Mouse (Mus musculus) neural tube, embryonic 14.5 days (tissue): ENCODE results near the gene Pcif1. TPM values are rescaled to one million over a fixed set of nuclear protein-coding genes. Genes with fewer than 3 reads are reported as not detected.

ENCODE experiments used
- ATAC-seq: fragments of 200-750 bp; cut with Nextera tagmentation; 2 replicates; pipeline ENCODE4 v1.8.0; 2017; ENCODE audit warnings: low read depth, mild to moderate bottlenecking, moderate TSS enrichment, moderate library complexity
- H3K27ac ChIP-seq: fragments of 300-500 bp; sonication (generic); 2 replicates; pipeline ENCODE4 v1.5.1; 2014; ENCODE audit warnings: low read depth, mild to moderate bottlenecking, control low read depth, low read length, moderate library complexity, mixed read lengths
- H3K27me3 ChIP-seq: fragments of 300-500 bp; sonication (generic); 2 replicates; pipeline ENCODE4 v1.6.1; 2014; ENCODE audit warnings: low read length; ENCODE audit not compliant: control insufficient read depth, insufficient read depth
- H3K36me3 ChIP-seq: fragments of 300-500 bp; sonication (generic); 2 replicates; pipeline ENCODE4 v1.6.1; 2014; ENCODE audit warnings: low read length, mixed read lengths; ENCODE audit not compliant: control insufficient read depth, insufficient read depth
- H3K4me1 ChIP-seq: fragments of 300-500 bp; sonication (generic); 2 replicates; pipeline ENCODE4 v1.6.1; 2014; ENCODE audit warnings: low read length; ENCODE audit not compliant: control insufficient read depth, insufficient read depth
- H3K4me2 ChIP-seq: fragments of 300-500 bp; sonication (generic); 2 replicates; pipeline ENCODE4 v1.6.1; 2014; ENCODE audit warnings: mild to moderate bottlenecking, low read depth, low read length, control low read depth
- H3K4me3 ChIP-seq: fragments of 300-500 bp; sonication (generic); 2 replicates; pipeline ENCODE4 v1.5.1; 2014; ENCODE audit warnings: low read depth, low read length, control low read depth, mixed read lengths
- H3K9ac ChIP-seq: fragments of 300-500 bp; sonication (generic); replicated peaks from 2 replicates; pipeline ENCODE4 v1.6.1; 2014; ENCODE audit warnings: low read depth, mild to moderate bottlenecking, control low read depth, low read length, mixed read lengths
- H3K9me3 ChIP-seq: fragments of 300-500 bp; sonication (generic); 2 replicates; pipeline ENCODE4 v1.6.1; 2016; ENCODE audit warnings: low read length; ENCODE audit not compliant: control insufficient read depth
- WGBS: fragments of 180-500 bp; shearing (Covaris S2); extraction: QIAGEN DNeasy Blood & Tissue Kit; methylation state at CpG from one replicate; pipeline ENCODE4 v1.1.7; 2014; 5-methylcytosine and 5-hydroxymethylcytosine counted together
- polyA plus RNA-seq: library from polyadenylated mRNA; unstranded; fragments of >200 nt; fragmentation: Nextera tagmentation; extraction: Ambion mirVana; gene quantifications from 2 replicates; pipeline ENCODE4 v1.2.1, GENCODE M21; 2014

Pcif1 gene
- polyA plus RNA-seq, 1 experiment from 2014 or later = 82.1 TPM

DNA sequence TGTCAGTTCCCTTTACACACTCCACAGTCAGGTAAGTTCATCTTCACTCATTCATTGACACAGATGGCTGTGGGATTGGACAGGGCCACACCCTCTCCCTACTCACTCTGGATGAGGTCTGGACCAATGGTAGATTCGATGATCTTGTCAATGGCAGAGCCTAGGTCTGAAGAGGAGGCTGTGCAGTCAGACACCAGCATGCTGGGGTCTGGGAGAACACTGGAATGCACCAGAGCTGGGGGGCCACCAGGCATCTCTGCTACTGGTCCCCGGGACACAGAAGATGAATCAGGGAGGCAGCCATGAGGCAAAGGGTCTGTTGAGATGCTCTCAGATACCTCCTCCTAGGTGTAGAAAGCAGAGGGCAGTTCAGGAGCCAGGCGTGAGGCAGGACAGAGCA, 30.0 kb downstream of the Pcif1 start:
- 94% methylated on average over 3 of the region's 3 CpGs for WGBS
- Histone ChIP-seq H3K9ac (no peak overlapping the region), H3K4me1 (peaks cover 17% of the 10 kb centered on the region), H3K27me3 (no peaks in the 10 kb centered on the region), H3K27ac (no peak overlapping the region), H3K9me3 (no peaks in the 10 kb centered on the region), H3K4me3 (no peak overlapping the region), H3K36me3 (peaks cover 50% of the 10 kb centered on the region), H3K4me2 (no peak overlapping the region)
- ATAC-seq = no peak

DNA sequence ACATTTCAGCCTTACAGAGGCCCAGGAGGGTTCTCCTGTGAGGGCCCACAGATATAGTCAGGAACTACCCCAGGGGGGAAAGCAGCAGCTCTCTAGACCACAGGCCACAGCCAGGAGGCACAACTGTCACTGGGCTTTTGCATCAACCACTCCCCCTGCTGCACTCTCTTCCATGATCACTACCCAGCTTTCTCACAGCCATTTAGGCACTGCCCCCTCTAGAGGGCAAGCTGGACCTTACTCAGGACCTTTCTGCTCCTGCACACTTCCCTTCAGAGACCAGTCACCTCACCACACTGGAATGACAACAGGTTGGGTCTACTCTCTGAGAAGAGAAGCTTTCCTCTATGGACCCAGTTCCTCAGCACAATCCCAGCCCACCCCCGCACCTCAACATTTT, 30.4 kb downstream of the Pcif1 start:
- peak overlapping the region; percentile 79; the same call in 1 of the 2 replicates for H3K4me2 ChIP-seq
- H3K4me3 ChIP-seq = peak overlapping the region; percentile 69; the same call in 1 of the 2 replicates
- ATAC-seq = no peak
- H3K4me1 ChIP-seq = peaks cover 17% of the 10 kb centered on the region
- WGBS = 71% methylated on average over 1 of the region's 1 CpGs
- H3K9ac ChIP-seq = no peak overlapping the region
- no peak overlapping the region for H3K27ac ChIP-seq
- H3K27me3 ChIP-seq = no peaks in the 10 kb centered on the region
- H3K9me3 ChIP-seq = no peaks in the 10 kb centered on the region
- peaks cover 45% of the 10 kb centered on the region for H3K36me3 ChIP-seq

DNA sequence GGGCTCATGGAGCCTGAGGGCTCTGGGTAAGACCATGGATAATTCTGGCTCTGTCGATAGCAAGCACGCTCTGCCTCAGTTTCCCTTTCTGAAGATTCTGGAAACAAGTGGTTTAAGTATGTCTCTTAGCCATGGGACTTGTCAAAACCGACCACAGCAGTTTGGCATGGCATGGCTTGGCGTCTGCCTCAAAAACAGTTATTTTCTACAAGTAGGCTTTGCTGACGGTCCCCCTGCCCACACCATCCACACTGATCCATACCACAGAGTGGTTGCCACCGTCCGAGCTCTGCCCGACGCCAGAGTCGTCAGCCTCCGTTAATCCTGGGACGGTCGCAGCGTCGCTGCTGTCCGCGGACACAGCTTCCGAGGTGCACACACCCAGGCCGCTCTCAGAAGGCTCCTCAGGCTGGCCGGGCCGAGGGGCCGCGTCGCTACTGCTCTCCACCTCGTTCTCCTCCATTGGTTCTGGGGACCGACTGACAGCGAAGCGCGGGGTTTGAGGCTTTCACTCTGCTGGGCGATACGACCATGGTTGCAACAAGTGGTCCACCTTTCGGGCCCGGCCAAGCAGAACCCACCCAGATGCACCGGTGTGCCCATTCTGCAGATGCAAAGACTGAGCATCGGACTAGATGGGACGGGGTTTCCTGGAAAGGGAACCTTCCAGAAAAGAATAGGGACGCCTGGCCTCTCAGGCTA, 31.4 kb downstream of the Pcif1 start:
- Histone ChIP-seq H3K4me1 (peaks cover 17% of the 10 kb centered on the region), H3K4me3 (peak overlapping the region; percentile 69), H3K27ac (peak overlapping the region; percentile 100; the same call in 1 of the 2 replicates), H3K9me3 (no peaks in the 10 kb centered on the region), H3K36me3 (peaks cover 37% of the 10 kb centered on the region), H3K9ac (peak overlapping the region; percentile 99), H3K27me3 (no peaks in the 10 kb centered on the region), H3K4me2 (peak overlapping the region; percentile 79)
- peak; percentile 24 for ATAC-seq
- 6% methylated on average over 37 of the region's 37 CpGs for WGBS

DNA sequence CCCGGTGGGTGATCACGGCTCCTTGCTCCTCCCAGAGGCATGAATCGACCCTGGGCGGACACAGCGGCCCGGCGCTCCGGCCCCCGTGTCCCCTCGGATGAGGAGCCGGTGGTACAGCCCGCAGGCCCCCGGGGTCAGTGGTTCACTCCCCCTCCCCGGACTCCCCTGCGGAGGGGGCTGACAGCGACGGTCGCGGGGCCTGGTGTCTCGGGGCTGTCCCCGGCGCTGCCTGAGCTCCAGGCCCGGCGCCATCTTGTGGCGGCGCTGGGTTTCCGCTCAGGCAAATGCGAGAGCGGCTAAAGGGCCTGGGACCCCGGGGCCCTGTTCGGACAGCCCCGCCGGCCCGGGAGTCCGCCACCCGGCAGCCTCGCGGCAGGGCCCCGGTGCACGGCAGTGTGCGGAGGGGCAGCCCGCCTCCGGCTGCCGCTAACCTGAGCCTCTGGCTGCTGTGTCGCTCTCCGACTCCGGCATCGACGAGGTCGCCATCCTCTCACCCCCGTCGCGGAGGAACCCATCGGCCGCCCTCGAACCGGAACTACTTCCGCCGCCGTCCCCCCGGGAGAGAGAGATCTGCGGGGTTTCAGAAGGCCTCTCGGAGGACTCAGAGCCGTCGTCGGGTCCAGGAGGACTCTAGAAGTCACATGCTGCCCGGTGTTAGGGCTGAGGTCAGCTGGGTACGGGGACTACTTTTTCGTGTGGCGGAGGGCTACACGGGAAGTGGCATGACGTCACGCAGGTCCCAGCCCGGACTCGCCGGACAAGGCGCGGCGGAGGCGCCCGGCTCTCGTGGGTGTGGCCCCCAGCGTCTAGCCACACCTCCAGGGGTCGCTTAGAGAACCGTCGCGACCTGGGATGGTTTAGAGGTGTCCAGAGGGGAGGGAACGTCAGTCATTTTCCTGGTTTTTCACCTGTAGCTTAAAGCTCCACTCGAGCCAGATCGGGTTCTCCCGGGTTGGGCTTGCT, 32.3 kb downstream of the Pcif1 start, which contains the start of gene Zfp335:
Gene Zfp335, minus strand, starts transcription at position 672 of the 963 bp plus-strand sequence.
- peaks cover 28% of the 10 kb centered on the region for H3K36me3 ChIP-seq
- H3K27ac ChIP-seq = peak within 1 kb of the TSS; percentile 100
- H3K4me3 ChIP-seq = peak within 1 kb of the TSS; percentile 69
- H3K9ac ChIP-seq = peak within 1 kb of the TSS; percentile 99
- H3K27me3 ChIP-seq = no peaks in the 10 kb centered on the region
- H3K9me3 ChIP-seq = no peaks in the 10 kb centered on the region
- ATAC-seq = peak; percentile 86
- peaks cover 17% of the 10 kb centered on the region for H3K4me1 ChIP-seq
- H3K4me2 ChIP-seq = peak within 1 kb of the TSS; percentile 79
- WGBS = under 1% methylated on average over 90 of the region's 91 CpGs

DNA sequence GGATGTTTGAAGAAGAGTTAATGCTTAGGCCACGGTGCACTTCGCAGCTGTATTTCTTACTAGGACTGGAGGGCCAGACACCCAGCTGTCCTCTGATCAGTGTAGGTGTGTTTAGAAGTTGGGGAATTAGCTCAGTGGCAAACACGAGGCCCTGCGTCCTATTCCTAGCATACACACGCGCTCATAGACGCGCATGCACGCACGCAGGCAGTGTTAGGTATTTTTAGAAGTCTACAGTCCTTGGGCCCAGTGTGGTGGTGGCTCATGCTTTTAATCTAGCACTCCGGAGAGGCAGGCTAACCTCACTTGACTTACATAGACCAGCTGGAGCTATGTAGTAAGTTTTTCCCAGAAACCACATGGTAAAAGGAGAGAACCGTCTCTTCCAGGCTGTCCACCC, 33.0 kb downstream of the Pcif1 start:
- H3K4me3 ChIP-seq = peak overlapping the region; percentile 69
- peaks cover 17% of the 10 kb centered on the region for H3K4me1 ChIP-seq
- peaks cover 21% of the 10 kb centered on the region for H3K36me3 ChIP-seq
- peak overlapping the region; percentile 48 for H3K4me2 ChIP-seq
- H3K9ac ChIP-seq = peak overlapping the region; percentile 99
- no peaks in the 10 kb centered on the region for H3K9me3 ChIP-seq
- ATAC-seq = peak; percentile 26
- no peaks in the 10 kb centered on the region for H3K27me3 ChIP-seq
- 20% methylated on average over 12 of the region's 12 CpGs for WGBS
- H3K27ac ChIP-seq = peak overlapping the region; percentile 100

DNA sequence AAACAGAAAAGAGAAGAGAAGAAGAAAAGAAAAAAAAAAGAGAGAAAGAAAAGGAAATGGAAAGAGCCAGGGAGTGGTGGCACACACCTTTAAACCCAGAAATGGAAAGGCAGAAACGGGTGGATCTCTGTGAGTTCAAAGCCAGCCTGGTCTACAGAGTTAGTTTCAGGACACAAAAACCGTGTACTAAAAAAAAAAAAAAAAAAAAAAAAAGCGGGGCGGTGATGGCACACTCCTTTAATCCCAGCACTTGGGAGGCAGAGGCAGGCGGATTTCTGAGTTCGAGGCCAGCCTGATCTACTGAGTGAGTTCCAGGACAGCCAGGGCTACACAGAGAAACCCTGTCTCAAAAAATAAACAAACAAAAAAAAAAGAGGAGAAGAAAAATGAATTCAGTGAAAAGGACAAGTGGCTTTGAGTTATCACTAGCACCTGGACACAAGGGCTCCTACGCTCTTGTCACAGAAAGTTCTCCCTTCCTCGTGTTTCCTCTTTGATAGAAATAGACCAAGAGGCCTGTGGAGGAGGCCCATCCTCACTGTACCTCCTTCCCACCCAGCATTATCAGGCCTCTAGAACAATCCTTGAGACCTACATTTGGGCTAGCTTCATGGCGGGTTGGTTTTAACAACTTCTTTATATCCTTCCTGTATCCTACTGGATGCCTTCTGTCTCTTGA, 33.8 kb downstream of the Pcif1 start:
- Histone ChIP-seq H3K9ac (no peak overlapping the region), H3K9me3 (no peaks in the 10 kb centered on the region), H3K36me3 (peaks cover 13% of the 10 kb centered on the region), H3K4me3 (no peak overlapping the region), H3K4me1 (peaks cover 17% of the 10 kb centered on the region), H3K27ac (no peak overlapping the region), H3K4me2 (peak overlapping the region; percentile 48; the same call in 1 of the 2 replicates), H3K27me3 (no peaks in the 10 kb centered on the region)
- WGBS = 92% methylated on average over 7 of the region's 9 CpGs
- no peak for ATAC-seq

DNA sequence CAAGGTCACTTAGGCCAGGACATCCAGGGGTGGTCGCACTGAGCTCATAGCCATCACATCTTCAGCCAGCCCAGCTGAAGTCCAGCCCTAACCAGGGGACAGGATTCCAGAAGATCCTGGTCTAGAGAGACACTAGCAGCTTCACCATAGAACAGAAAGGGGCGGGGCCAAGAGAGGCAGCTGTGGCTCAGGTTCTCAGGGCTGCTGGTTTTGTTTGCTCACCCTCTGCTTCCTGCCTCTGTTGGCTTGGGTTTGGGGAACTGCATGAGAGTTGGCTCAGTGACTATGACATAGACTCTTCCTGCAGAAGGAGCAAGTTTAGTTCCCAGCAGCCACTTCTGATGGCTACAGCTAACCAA, 34.3 kb downstream of the Pcif1 start:
- Histone ChIP-seq H3K4me3 (no peak overlapping the region), H3K36me3 (peaks cover 8% of the 10 kb centered on the region), H3K4me2 (no peak overlapping the region), H3K9ac (no peak overlapping the region), H3K9me3 (no peaks in the 10 kb centered on the region), H3K4me1 (peaks cover 17% of the 10 kb centered on the region), H3K27me3 (no peaks in the 10 kb centered on the region), H3K27ac (no peak overlapping the region)
- no peak for ATAC-seq
- 92% methylated on average over 2 of the region's 2 CpGs for WGBS

DNA sequence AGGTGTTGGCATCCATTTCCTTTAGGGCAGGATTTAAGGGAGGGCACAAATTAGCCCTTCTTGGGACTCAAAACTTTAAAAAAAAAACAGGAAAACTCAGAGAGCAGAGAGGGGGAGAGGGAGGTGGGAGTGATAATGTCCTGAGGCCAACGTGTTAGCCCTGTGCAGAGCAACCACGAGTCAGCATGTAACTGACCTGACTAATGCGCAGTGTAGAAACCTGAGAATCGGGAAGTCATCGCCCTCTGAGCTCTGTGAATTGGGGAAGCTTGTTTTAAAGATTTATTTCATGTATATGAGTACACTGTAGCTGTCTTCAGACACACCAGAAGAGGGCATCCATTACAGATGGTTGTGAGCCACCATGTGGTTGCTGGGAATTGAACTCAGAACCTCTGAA, 37.7 kb downstream of the Pcif1 start:
- Histone ChIP-seq H3K36me3 (no peaks in the 10 kb centered on the region), H3K9ac (no peak overlapping the region), H3K27me3 (no peaks in the 10 kb centered on the region), H3K4me1 (peaks cover 4% of the 10 kb centered on the region; the same call in 1 of the 2 replicates), H3K4me3 (no peak overlapping the region), H3K9me3 (no peaks in the 10 kb centered on the region), H3K27ac (no peak overlapping the region), H3K4me2 (no peak overlapping the region)
- no peak for ATAC-seq
- WGBS = 86% methylated on average over 5 of the region's 5 CpGs
